Mouse (Mus musculus): ENCODE measurements around the gene Pyroxd2. TPM values are rescaled to one million over a fixed set of nuclear protein-coding genes. Genes with fewer than 3 reads are reported as not detected.
A peak's percentile ranks its signal among the peaks of the same experiment; 100 is the strongest.
"Not testable (repeated sequence)": the region's sequence is repeated elsewhere in the genome, so short reads cannot be mapped to it uniquely, and the experiment has no call there.

Pyroxd2 gene
- 0.30 and 0.74 TPM in 2 replicates for polyA plus RNA-seq (2016; fragmentation: Nextera tagmentation; extraction: Ambion mirVana)

DNA sequence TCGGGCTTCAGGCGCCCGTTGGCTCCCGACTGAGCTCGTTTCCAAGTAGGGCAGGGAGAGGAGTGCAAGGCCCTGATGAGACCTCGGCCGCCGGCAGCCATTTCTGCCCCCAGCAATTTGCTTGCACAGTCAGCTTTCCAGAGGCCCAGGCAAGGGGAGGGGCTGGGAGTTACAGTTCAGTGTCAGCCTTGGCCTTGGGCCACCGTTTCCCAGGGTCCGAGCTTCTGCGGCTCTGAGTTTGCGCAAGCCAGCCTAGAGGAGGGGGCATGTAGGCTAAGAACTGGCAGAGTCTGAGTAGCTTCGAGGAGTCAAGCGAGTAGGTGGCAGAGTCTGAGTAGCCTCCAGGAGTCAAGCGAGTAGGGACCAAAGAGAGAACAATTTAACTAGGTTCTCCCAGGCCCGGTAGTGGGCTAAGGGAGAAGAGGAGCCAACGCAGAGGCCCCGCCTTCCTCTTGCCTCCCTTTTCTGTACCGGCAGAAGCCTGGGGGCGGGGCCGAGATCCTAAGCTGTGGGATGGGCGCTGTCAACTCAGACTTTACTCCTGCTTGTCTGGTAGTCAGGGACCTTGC, at the start of gene Pyroxd2:
Pyroxd2 (minus strand) TSS at position 413 of the 569 bp plus-strand sequence.
- H3K4me1 ChIP-seq = peaks cover 32% of the 10 kb centered on the region

DNA sequence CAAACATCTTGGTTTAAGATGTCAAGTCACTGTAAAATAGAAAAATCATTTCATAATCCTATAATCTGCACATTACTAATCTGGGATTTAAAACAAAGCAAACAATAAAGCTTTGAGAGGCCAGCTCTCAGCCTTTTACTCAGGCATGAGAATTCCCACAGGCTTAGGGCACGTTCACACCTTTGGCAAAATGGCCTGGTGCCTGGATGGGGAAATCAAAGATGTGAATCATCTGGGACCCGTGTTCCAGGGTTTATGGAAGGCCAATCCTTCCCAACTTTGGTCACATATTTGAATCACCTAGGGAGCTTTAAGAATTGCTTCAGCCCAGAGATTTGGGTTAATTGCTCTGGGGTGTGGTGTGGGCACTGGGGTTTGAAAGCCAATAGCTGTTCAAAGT, 45.3 kb upstream of the Pyroxd2 start:
- DNase-seq (ENCODE audit: low spot score) = no peak
- WGBS = 45% methylated on average over 2 of the region's 2 CpGs
- no peak overlapping the region for H3K27ac ChIP-seq
- no peak overlapping the region for H3K4me3 ChIP-seq
- H3K36me3 ChIP-seq = no peaks in the 10 kb centered on the region
- peaks cover 8% of the 10 kb centered on the region for H3K27me3 ChIP-seq (ENCODE audit: low read depth, poor library complexity, severe bottlenecking)
- peaks cover 45% of the 10 kb centered on the region for H3K4me1 ChIP-seq
- H3K9me3 ChIP-seq (replicated peaks) = no peaks in the 10 kb centered on the region

More for the DNA sequence above, at the start of gene Pyroxd2:
- peak within 1 kb of the TSS; percentile 52 for H3K4me3 ChIP-seq
- DNase-seq (ENCODE audit: low spot score) = peak; percentile 76
- H3K27me3 ChIP-seq (ENCODE audit: low read depth, poor library complexity, severe bottlenecking) = 0 out of 2 replicates have a peak, but pooled peaks cover 4% of the 10 kb centered on the region
- peak within 1 kb of the TSS; percentile 86 for H3K27ac ChIP-seq
- H3K9me3 ChIP-seq (replicated peaks) = no peaks in the 10 kb centered on the region
- H3K36me3 ChIP-seq = no peaks in the 10 kb centered on the region
- 6% methylated on average over 22 of the region's 22 CpGs for WGBS

GRCm38 (mm10) chr19:42795801-42796200, 43.2 kb upstream of the Pyroxd2 start:
- H3K4me3 ChIP-seq = peak overlapping the region; percentile 52
- H3K36me3 ChIP-seq = no peaks in the 10 kb centered on the region
- H3K27ac ChIP-seq = peak overlapping the region; percentile 80
- H3K4me1 ChIP-seq = peaks cover 40% of the 10 kb centered on the region
- 32% methylated on average over 9 of the region's 9 CpGs for WGBS
- peak; percentile 33 for DNase-seq (ENCODE audit: low spot score)
- no peaks in the 10 kb centered on the region for H3K9me3 ChIP-seq (replicated peaks)
- peaks cover 8% of the 10 kb centered on the region for H3K27me3 ChIP-seq (ENCODE audit: low read depth, poor library complexity, severe bottlenecking)

DNA sequence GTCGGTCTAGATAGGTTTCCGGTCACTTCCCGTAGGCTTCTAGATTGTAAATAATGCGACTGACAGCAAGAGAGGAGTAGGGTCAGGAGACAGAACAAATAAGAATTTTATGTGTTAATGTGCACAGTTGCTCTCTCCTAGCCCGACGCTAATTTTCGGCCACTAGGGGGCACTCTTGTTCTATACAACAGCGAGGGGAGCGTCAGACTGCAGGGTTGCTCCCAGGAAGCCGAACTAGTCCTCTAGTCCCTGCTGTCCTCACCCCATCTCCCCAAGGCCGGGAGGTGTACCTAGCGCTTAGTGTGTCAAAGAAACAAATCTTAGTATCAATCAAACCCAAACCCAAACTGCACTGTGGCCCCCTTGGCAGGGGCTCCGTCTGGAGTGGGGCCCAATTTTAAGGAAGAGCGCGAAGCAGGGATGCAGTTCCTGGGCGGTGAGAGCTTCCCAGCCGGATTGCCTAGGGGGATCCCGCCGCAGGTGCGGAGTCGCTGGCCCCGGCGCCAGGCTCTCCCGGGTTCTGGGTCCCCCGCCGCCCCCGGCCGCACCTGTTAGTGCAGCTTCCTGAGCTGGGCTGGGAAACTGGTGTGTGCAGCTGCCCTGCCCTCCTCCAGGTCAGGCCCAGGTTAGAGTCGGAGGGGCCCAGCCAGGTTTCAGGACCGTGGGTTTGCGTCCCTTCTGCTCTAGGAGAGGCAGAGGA, 42.5 kb upstream of the Pyroxd2 start:
- H3K4me3 ChIP-seq = peak overlapping the region; percentile 52
- peaks cover 40% of the 10 kb centered on the region for H3K4me1 ChIP-seq
- no peaks in the 10 kb centered on the region for H3K36me3 ChIP-seq
- peak overlapping the region; percentile 80 for H3K27ac ChIP-seq
- DNase-seq (ENCODE audit: low spot score) = peak; percentile 97
- H3K27me3 ChIP-seq (ENCODE audit: low read depth, poor library complexity, severe bottlenecking) = peaks cover 8% of the 10 kb centered on the region
- no peaks in the 10 kb centered on the region for H3K9me3 ChIP-seq (replicated peaks)
- 2% methylated on average over 31 of the region's 31 CpGs for WGBS

DNA sequence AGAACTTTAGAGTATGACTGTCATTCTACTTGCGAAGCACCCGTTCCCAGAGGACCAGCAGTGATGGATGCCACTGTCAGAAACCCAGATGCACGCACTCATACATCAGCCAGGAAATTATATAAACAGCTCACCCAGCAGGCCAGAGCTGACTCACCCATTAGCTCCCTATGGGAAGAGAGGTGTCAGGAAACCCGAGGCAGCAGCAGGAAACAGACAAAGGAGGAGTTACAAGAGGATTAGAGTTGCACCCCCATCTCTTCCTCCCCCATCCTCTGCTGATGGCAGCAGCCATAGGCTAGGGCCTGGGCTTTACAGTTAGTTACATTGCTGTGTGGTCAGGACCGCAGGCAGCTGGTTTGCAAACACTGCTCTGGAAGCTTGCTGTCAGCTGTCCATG, 35.7 kb upstream of the Pyroxd2 start:
- DNase-seq (ENCODE audit: low spot score) = no peak
- no peak overlapping the region for H3K4me3 ChIP-seq
- peaks cover 11% of the 10 kb centered on the region for H3K4me1 ChIP-seq
- H3K9me3 ChIP-seq (replicated peaks) = no peaks in the 10 kb centered on the region
- 55% methylated on average over 5 of the region's 5 CpGs for WGBS
- H3K36me3 ChIP-seq = no peaks in the 10 kb centered on the region
- no peak overlapping the region for H3K27ac ChIP-seq
- peaks cover 24% of the 10 kb centered on the region; the same call in 1 of the 2 replicates for H3K27me3 ChIP-seq (ENCODE audit: low read depth, poor library complexity, severe bottlenecking)

DNA sequence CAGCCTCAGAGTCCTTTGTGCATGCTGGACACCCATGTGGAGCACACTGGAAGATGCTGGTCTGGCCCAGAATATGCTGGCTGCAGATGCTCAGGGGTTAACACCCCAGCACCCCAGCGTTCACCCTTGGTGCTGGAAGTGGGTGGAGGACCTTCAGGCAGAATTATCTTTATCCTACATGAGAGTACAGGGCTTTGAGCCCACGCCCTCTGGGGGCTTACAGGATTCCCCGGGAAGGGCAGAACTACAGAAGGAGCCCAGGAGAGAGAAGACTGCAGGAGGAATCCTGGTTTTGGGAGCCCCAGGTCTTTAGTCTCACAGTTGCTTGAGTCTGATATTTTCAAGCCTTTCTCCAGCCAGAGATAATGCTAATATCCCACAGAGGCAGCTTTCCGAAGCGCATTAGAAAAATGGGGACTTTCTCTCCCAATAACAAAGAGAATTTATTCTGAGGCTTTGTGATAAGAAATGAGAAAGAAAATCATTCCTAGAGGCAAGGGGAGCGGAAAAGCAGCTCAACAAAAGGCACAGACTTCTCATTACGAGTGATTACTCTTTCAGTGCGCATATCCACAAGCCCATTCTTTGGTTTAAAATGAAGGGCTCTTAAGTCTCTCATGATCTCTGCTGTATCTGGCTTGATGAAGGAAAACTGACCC, 33.1 kb upstream of the Pyroxd2 start:
- peaks cover 6% of the 10 kb centered on the region for H3K4me1 ChIP-seq
- no peak overlapping the region for H3K27ac ChIP-seq
- H3K36me3 ChIP-seq = no peaks in the 10 kb centered on the region
- H3K27me3 ChIP-seq (ENCODE audit: low read depth, poor library complexity, severe bottlenecking) = peaks cover 24% of the 10 kb centered on the region; the same call in 1 of the 2 replicates
- 62% methylated on average over 8 of the region's 8 CpGs for WGBS
- no peak overlapping the region for H3K4me3 ChIP-seq
- no peak for DNase-seq (ENCODE audit: low spot score)
- no peaks in the 10 kb centered on the region for H3K9me3 ChIP-seq (replicated peaks)

- H3K4me3 ChIP-seq = no peak overlapping the region
- no peaks in the 10 kb centered on the region for H3K36me3 ChIP-seq
- H3K4me1 ChIP-seq = peaks cover 7% of the 10 kb centered on the region
- H3K27me3 ChIP-seq (ENCODE audit: low read depth, poor library complexity, severe bottlenecking) = peaks cover 24% of the 10 kb centered on the region; the same call in 1 of the 2 replicates
- H3K9me3 ChIP-seq (replicated peaks) = no peaks in the 10 kb centered on the region
- no peak overlapping the region for H3K27ac ChIP-seq
- WGBS = 34% methylated on average over 2 of the region's 2 CpGs
- DNase-seq (ENCODE audit: low spot score) = no peak
Measured at GRCm38 (mm10) chr19:42785129-42785528, 32.6 kb upstream of the Pyroxd2 start.

- Histone ChIP-seq H3K4me3 (peak overlapping the region; percentile 76), H3K27ac (peak overlapping the region; percentile 90), H3K4me1 (peaks cover 19% of the 10 kb centered on the region)
- not testable (repeated sequence) for H3K36me3 ChIP-seq; DNase-seq (ENCODE audit: low spot score); H3K9me3 ChIP-seq (replicated peaks); H3K27me3 ChIP-seq (ENCODE audit: low read depth, poor library complexity, severe bottlenecking)
- 57% methylated on average over 7 of the region's 7 CpGs for whole genome bisulfite sequencing
Measured at GRCm38 (mm10) chr19:42780156-42780538, 27.6 kb upstream of the Pyroxd2 start.

GRCm38 (mm10) chr19:42779531-42780155, 27.1 kb upstream of the Pyroxd2 start, which contains the start of gene Hps1:
TSS of gene Hps1 (minus strand) at chr19:42779978.
- H3K36me3 ChIP-seq = no peaks in the 10 kb centered on the region
- no peaks in the 10 kb centered on the region for H3K27me3 ChIP-seq (ENCODE audit: low read depth, poor library complexity, severe bottlenecking)
- peaks cover 19% of the 10 kb centered on the region for H3K4me1 ChIP-seq
- H3K4me3 ChIP-seq = peak within 1 kb of the TSS; percentile 76
- H3K27ac ChIP-seq = peak within 1 kb of the TSS; percentile 90
- peak; percentile 89 for DNase-seq (ENCODE audit: low spot score)
- H3K9me3 ChIP-seq (replicated peaks) = no peaks in the 10 kb centered on the region
- under 1% methylated on average over 43 of the region's 43 CpGs for WGBS

DNA sequence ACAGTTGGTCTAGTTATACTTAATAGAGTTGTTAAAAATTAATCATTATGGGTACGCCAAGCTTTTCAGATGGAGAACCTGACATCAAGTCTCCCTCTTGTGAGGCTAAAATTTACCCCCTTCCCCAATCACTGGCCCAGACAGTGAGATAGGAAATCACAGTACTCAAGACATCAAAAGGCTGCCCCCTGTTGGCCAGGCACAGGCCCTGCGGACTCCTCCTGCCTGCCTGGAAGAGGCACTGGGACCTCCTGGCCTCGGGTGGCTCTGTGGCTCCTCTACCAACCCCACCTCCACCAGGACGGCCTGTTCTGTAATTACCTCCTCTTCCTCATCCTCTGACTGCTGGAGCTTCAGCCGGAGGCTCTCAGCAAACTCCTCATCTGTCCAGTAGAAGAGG, 25.2 kb upstream of the Pyroxd2 start:
- WGBS = 76% methylated on average over 5 of the region's 5 CpGs
- no peak overlapping the region for H3K4me3 ChIP-seq
- no peak for DNase-seq (ENCODE audit: low spot score)
- H3K27me3 ChIP-seq (ENCODE audit: low read depth, poor library complexity, severe bottlenecking) = no peaks in the 10 kb centered on the region
- H3K36me3 ChIP-seq = no peaks in the 10 kb centered on the region
- 0 out of 2 replicates have a peak overlapping the region, but pooled peaks have one; percentile 90 for H3K27ac ChIP-seq
- peaks cover 19% of the 10 kb centered on the region for H3K4me1 ChIP-seq
- H3K9me3 ChIP-seq (replicated peaks) = no peaks in the 10 kb centered on the region

DNA sequence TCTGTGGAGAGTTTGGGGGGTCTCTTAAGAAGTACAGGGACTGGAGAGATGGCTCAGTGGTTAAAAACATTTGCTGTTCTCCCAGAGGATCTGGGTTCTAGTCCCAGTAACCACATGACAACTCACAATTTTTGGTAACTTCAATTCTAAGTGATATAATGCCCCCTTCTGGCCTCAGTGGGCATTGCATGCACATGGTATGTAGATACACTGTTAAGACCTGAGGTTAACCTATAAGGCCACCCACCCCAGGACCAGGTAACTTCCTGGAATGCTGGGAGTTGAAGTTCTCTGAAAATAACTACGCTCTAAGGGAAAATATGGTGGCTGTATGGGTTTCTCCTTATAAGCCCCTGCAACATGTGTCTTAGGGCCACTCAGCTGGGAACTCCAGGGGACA, 24.2 kb upstream of the Pyroxd2 start:
- no peak overlapping the region for H3K4me3 ChIP-seq
- no peak for DNase-seq (ENCODE audit: low spot score)
- 96% methylated on average over 1 of the region's 1 CpGs for WGBS
- H3K27ac ChIP-seq = no peak overlapping the region
- H3K9me3 ChIP-seq (replicated peaks) = no peaks in the 10 kb centered on the region
- H3K4me1 ChIP-seq = peaks cover 19% of the 10 kb centered on the region
- no peaks in the 10 kb centered on the region for H3K27me3 ChIP-seq (ENCODE audit: low read depth, poor library complexity, severe bottlenecking)
- no peaks in the 10 kb centered on the region for H3K36me3 ChIP-seq

GRCm38 (mm10) chr19:42770141-42770872, 17.7 kb upstream of the Pyroxd2 start:
- H3K27ac ChIP-seq = no peak overlapping the region
- H3K4me1 ChIP-seq = peaks cover 8% of the 10 kb centered on the region
- no peaks in the 10 kb centered on the region for H3K9me3 ChIP-seq (replicated peaks)
- no peaks in the 10 kb centered on the region for H3K27me3 ChIP-seq (ENCODE audit: low read depth, poor library complexity, severe bottlenecking)
- WGBS = 87% methylated on average over 23 of the region's 23 CpGs
- H3K36me3 ChIP-seq = 0 out of 2 replicates have a peak, but pooled peaks cover 13% of the 10 kb centered on the region
- no peak overlapping the region for H3K4me3 ChIP-seq
- DNase-seq (ENCODE audit: low spot score) = no peak
